Mouse (Mus musculus): ENCODE measurements around the gene Apopt1. TPM values are rescaled to one million over a fixed set of nuclear protein-coding genes. Genes with fewer than 3 reads are reported as not detected.
"Not testable (repeated sequence)": the region's sequence is repeated elsewhere in the genome, so short reads cannot be mapped to it uniquely, and the experiment has no call there.

Gene Apopt1
- polyA plus RNA-seq, 1 experiment from 2014 or later, result 41.8 TPM

DNA sequence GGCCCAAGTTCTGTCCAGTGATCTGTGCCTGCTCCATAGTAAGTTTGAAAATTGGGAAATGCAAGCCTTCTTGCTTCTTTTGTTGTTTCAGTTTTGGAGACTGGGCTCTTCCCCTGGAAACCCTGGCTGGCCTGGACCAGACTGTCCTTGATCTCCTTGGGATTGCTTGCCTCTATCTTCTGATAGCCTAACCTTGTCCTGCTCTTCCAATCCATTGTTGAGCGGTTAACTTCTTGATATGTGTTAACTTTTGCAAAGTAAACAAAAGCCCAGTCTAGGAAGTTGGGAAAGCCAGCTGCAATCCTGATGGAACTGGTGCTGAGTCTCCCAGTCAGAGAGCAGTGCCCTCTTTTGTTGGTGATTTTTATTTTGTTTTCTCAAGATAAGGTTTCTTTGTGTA, 14.9 kb downstream of the Apopt1 start:
- DNase-seq (ENCODE audit: low spot score) (no peak), ATAC-seq (ENCODE audit: low FRiP score, low TSS enrichment) (no peak)
- Histone ChIP-seq H3K4me1 (replicated peaks; ENCODE audit: control insufficient read depth, insufficient read depth) (no peaks in the 10 kb centered on the region), H3K9me3 (ENCODE audit: control insufficient read depth, low read length) (no peaks in the 10 kb centered on the region), H3K9ac (ENCODE audit: low read length) (no peak overlapping the region), H3K4me3 (ENCODE audit: low read depth, low read length) (no peak overlapping the region), H3K36me3 (ENCODE audit: control insufficient read depth, insufficient read depth, low read length) (no peaks in the 10 kb centered on the region; the same call in 1 of the 2 replicates), H3K4me2 (replicated peaks; ENCODE audit: low read depth) (no peak overlapping the region), H3K27ac (replicated peaks) (no peak overlapping the region), H3K27me3 (ENCODE audit: control insufficient read depth, insufficient read depth, low read length) (no peaks in the 10 kb centered on the region)
- WGBS, result 64% methylated on average over 1 of the region's 1 CpGs
- TF ChIP-seq CTCF (IDR thresholded peaks at IDR 0.05; ENCODE audit: low read depth) (no peak), EP300 (optimal IDR thresholded peaks at IDR 0.05) (no peak)

DNA sequence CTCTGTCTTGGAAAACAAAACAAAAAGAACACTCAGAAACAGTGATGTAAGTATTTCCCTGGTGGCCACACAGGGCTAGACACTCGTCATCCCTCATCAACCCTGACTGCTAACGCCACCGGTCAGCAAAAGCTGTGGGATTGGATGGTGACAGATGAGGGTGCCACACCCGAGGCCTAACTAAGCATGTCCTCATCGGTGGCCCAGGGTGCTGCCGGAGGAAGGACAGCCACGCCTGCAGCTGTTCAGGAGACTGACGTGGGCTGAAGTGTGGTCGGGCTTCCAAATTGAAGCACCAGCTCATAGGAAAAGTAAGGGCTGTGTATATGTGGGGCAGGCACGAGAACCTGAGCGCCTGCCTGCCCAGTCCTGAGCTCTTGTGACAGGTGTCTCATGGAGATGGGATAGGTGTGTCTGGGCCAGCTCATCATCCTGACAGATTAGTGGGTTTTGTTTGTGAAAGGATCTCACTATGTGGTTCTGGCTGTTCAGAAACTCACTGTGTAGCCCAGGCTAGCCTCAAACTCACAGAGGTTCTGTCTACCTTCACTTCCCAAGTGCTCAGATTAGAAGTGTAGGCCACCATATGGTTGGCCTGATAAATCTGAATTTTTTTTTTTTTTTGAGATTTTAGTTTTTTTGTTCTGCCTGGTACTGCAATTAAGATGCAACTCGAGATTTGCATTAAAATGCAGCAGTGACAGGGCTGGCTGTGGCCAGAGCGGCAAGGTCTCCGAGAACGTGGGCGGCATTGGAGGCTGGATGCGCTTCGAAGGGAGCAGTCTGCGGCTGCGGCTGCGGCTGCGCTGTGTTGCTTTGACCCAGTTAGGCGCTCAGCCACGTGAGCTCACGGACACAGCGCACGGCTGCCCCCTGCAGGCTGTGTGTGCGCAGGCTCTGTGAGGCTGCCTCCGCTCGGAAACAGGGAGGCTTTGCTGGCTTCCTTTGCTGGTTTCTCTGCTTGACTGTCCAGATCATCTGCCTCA, 19.1 kb downstream of the Apopt1 start:
- Histone ChIP-seq H3K9me3 (ENCODE audit: control insufficient read depth, low read length) (no peaks in the 10 kb centered on the region), H3K4me1 (replicated peaks; ENCODE audit: control insufficient read depth, insufficient read depth) (no peaks in the 10 kb centered on the region), H3K9ac (ENCODE audit: low read length) (no peak overlapping the region), H3K36me3 (ENCODE audit: control insufficient read depth, insufficient read depth, low read length) (no peaks in the 10 kb centered on the region; the same call in 1 of the 2 replicates), H3K27me3 (ENCODE audit: control insufficient read depth, insufficient read depth, low read length) (no peaks in the 10 kb centered on the region), H3K4me2 (replicated peaks; ENCODE audit: low read depth) (peak overlapping the region; percentile 15; the same call in 1 of the 2 replicates), H3K4me3 (ENCODE audit: low read depth, low read length) (no peak overlapping the region), H3K27ac (replicated peaks) (no peak overlapping the region)
- DNase-seq (ENCODE audit: low spot score), result peak; percentile 92
- ATAC-seq (ENCODE audit: low FRiP score, low TSS enrichment), result peak; percentile 91
- TF ChIP-seq EP300 (optimal IDR thresholded peaks at IDR 0.05) (no peak), CTCF (IDR thresholded peaks at IDR 0.05; ENCODE audit: low read depth) (peak; percentile 99)
- WGBS, result 31% methylated on average over 30 of the region's 30 CpGs

DNA sequence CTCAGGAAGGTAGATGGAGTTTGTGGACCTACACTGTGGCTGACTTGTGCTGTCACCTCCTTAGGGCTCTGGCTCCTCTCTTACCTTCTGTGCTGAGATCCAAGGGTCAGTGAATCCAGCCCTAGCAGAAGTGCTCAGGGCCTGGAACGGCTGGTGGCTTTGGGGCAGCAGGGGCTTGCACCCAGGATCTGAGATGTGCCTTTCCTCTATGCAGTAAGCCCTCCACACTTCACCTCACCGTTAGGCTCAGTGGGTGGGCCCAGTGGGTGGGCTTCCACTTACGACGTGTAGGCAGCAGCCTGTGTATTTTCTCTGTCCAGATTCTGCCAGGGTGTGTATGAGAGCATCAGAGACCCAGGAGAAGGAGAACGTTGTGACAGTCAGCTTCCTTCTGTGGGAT, 19.9 kb downstream of the Apopt1 start:
- no peak for DNase-seq (ENCODE audit: low spot score)

DNA sequence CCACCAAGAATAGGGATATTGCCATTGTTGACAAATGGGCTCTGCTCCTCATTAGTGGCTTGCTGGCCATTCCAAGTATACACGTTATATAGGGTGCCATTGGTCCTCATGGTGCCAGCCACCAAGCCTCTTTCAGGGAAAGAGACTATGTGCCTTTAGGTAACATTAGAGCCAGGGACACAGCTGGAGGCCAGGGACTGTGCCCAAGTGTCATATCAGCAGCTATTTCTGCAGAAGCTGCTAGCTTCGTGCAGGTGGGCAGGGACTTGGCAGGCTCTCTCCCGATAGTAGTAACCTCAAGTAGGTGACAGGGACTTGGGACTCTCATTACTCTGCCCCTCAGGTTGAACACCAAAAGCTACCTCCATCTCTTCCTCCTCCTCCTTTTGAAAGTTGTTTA, 21.9 kb downstream of the Apopt1 start:
- TF ChIP-seq CTCF (IDR thresholded peaks at IDR 0.05; ENCODE audit: low read depth), result no peak
- no peak for TF ChIP-seq EP300 (optimal IDR thresholded peaks at IDR 0.05)
- Histone ChIP-seq H3K4me1 (replicated peaks; ENCODE audit: control insufficient read depth, insufficient read depth) (no peaks in the 10 kb centered on the region), H3K27ac (replicated peaks) (no peak overlapping the region), H3K4me2 (replicated peaks; ENCODE audit: low read depth) (no peak overlapping the region), H3K9ac (ENCODE audit: low read length) (no peak overlapping the region), H3K4me3 (ENCODE audit: low read depth, low read length) (no peak overlapping the region), H3K27me3 (ENCODE audit: control insufficient read depth, insufficient read depth, low read length) (no peaks in the 10 kb centered on the region), H3K9me3 (ENCODE audit: control insufficient read depth, low read length) (no peaks in the 10 kb centered on the region), H3K36me3 (ENCODE audit: control insufficient read depth, insufficient read depth, low read length) (no peaks in the 10 kb centered on the region)
- ATAC-seq (ENCODE audit: low FRiP score, low TSS enrichment), result no peak
- WGBS, result 87% methylated on average over 3 of the region's 3 CpGs
- DNase-seq (ENCODE audit: low spot score), result no peak

More for the DNA sequence above, 19.9 kb downstream of the Apopt1 start:
- H3K9ac ChIP-seq (ENCODE audit: low read length), result no peak overlapping the region
- peak; percentile 7; the same call in 1 of the 2 replicates for ATAC-seq (ENCODE audit: low FRiP score, low TSS enrichment)
- no peak overlapping the region for H3K4me3 ChIP-seq (ENCODE audit: low read depth, low read length)
- H3K27ac ChIP-seq (replicated peaks), result 0 out of 2 replicates have a peak overlapping the region, but pooled peaks have one; percentile 2
- TF ChIP-seq CTCF (IDR thresholded peaks at IDR 0.05; ENCODE audit: low read depth) (no peak), EP300 (optimal IDR thresholded peaks at IDR 0.05) (no peak)
- no peaks in the 10 kb centered on the region; the same call in 1 of the 2 replicates for H3K36me3 ChIP-seq (ENCODE audit: control insufficient read depth, insufficient read depth, low read length)
- 48% methylated on average over 5 of the region's 5 CpGs for WGBS
- H3K4me2 ChIP-seq (replicated peaks; ENCODE audit: low read depth), result no peak overlapping the region
- no peaks in the 10 kb centered on the region for H3K4me1 ChIP-seq (replicated peaks; ENCODE audit: control insufficient read depth, insufficient read depth)
- H3K27me3 ChIP-seq (ENCODE audit: control insufficient read depth, insufficient read depth, low read length), result no peaks in the 10 kb centered on the region
- H3K9me3 ChIP-seq (ENCODE audit: control insufficient read depth, low read length), result no peaks in the 10 kb centered on the region

DNA sequence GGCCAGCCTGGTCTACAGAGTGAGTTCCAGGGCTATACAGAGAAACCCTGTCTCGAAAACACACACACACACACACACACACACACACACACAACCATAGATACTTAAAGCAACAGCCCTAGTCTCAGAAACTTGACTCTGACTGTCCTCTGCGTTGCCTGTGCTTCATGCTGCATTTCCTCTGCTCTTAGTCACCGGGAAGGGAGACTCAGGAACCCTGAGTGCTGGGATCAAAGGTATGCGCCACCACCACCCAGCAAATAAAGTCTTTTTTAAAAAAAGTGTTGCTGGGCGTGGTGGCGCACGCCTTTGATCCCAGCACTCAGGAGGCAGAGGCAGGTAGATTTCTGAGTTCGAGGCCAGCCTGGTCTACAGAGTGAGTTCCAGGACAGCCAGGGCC, 23.6 kb downstream of the Apopt1 start:
- H3K9ac ChIP-seq (ENCODE audit: low read length); H3K27me3 ChIP-seq (ENCODE audit: control insufficient read depth, insufficient read depth, low read length); H3K4me2 ChIP-seq (replicated peaks; ENCODE audit: low read depth); H3K36me3 ChIP-seq (ENCODE audit: control insufficient read depth, insufficient read depth, low read length); H3K9me3 ChIP-seq (ENCODE audit: control insufficient read depth, low read length); DNase-seq (ENCODE audit: low spot score); ATAC-seq (ENCODE audit: low FRiP score, low TSS enrichment); H3K27ac ChIP-seq (replicated peaks); H3K4me1 ChIP-seq (replicated peaks; ENCODE audit: control insufficient read depth, insufficient read depth); H3K4me3 ChIP-seq (ENCODE audit: low read depth, low read length): not testable (repeated sequence)
- 85% methylated on average over 8 of the region's 8 CpGs for WGBS

DNA sequence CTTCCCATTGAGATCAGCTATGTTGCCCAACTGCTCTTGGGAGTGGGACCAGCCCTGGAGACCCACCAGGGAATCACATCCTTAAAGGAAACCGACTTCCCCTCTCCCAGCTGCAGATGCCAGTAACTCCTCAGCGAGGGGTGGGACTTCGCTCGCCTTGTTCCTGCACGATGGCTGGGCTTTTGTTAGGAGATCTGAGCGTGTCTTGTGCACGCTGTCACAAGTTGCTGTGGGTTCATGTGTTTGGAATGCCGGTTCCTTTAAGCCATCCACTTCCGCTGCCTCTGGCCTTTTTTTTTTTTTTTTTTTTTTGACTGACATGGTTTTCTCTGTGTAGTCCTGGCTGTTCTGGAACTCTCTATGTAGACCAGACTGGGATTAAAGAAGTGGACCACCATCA, 24.3 kb downstream of the Apopt1 start:
- Histone ChIP-seq H3K4me2 (replicated peaks; ENCODE audit: low read depth) (no peak overlapping the region), H3K27me3 (ENCODE audit: control insufficient read depth, insufficient read depth, low read length) (no peaks in the 10 kb centered on the region), H3K36me3 (ENCODE audit: control insufficient read depth, insufficient read depth, low read length) (no peaks in the 10 kb centered on the region), H3K4me3 (ENCODE audit: low read depth, low read length) (no peak overlapping the region), H3K9me3 (ENCODE audit: control insufficient read depth, low read length) (no peaks in the 10 kb centered on the region), H3K4me1 (replicated peaks; ENCODE audit: control insufficient read depth, insufficient read depth) (no peaks in the 10 kb centered on the region), H3K27ac (replicated peaks) (no peak overlapping the region), H3K9ac (ENCODE audit: low read length) (no peak overlapping the region)
- WGBS, result 43% methylated on average over 9 of the region's 9 CpGs
- TF ChIP-seq CTCF (IDR thresholded peaks at IDR 0.05; ENCODE audit: low read depth), result no peak
- no peak for TF ChIP-seq EP300 (optimal IDR thresholded peaks at IDR 0.05)
- no peak for DNase-seq (ENCODE audit: low spot score)
- no peak for ATAC-seq (ENCODE audit: low FRiP score, low TSS enrichment)

Data from stomach, postnatal 0 days (tissue).